Mouse (Mus musculus) embryonic facial prominence, embryonic 14.5 days (tissue): ENCODE measurements around the gene Dusp15. TPM values are rescaled to one million over a fixed set of nuclear protein-coding genes. Genes with fewer than 3 reads are reported as not detected.

Experiments
- ATAC-seq: fragments of 200-750 bp; cut with Nextera tagmentation; 2 replicates; pipeline ENCODE4 v1.8.0; 2017; ENCODE audit warnings: low read depth, moderate number of reproducible peaks, moderate TSS enrichment
- DNase-seq: peaks from one replicate; pipeline ENCODE4 v3.0.0-alpha.2; 2015; ENCODE audit warnings: low spot score
- H3K27ac ChIP-seq: fragments of 300-500 bp; sonication (generic); replicated peaks from 2 replicates; pipeline ENCODE4 v1.5.1; 2014; ENCODE audit warnings: low read depth, mild to moderate bottlenecking, low read length, moderate library complexity
- H3K27me3 ChIP-seq: fragments of 300-500 bp; sonication (generic); replicated peaks from 2 replicates; pipeline ENCODE4 v1.6.1; 2014; ENCODE audit warnings: low read length; ENCODE audit not compliant: control insufficient read depth, insufficient read depth
- H3K36me3 ChIP-seq: fragments of 300-500 bp; sonication (generic); 2 replicates; pipeline ENCODE4 v1.6.1; 2014; ENCODE audit warnings: low read length, mixed read lengths; ENCODE audit not compliant: control insufficient read depth, insufficient read depth
- H3K4me1 ChIP-seq: fragments of 300-500 bp; sonication (generic); 2 replicates; pipeline ENCODE4 v1.6.1; 2014; ENCODE audit warnings: antibody characterized with exemption, low read length; ENCODE audit not compliant: control insufficient read depth, insufficient read depth
- H3K4me2 ChIP-seq: fragments of 300-500 bp; sonication (generic); 2 replicates; pipeline ENCODE4 v1.6.1; 2014; ENCODE audit warnings: low read depth, mild to moderate bottlenecking, low read length, moderate library complexity, mixed read lengths
- H3K4me3 ChIP-seq: fragments of 300-500 bp; sonication (generic); 2 replicates; pipeline ENCODE4 v1.5.1; 2014; ENCODE audit warnings: low read depth, mild to moderate bottlenecking, low read length
- H3K9ac ChIP-seq: fragments of 300-500 bp; sonication (generic); 2 replicates; pipeline ENCODE4 v1.6.1; 2014; ENCODE audit warnings: low read depth, mild to moderate bottlenecking, low read length, moderate library complexity, mixed read lengths
- H3K9me3 ChIP-seq: fragments of 300-500 bp; sonication (generic); 2 replicates; pipeline ENCODE4 v1.6.1; 2016; ENCODE audit warnings: low read length; ENCODE audit not compliant: control insufficient read depth
- WGBS: fragments of 180-500 bp; shearing (Covaris S2); extraction: QIAGEN DNeasy Blood & Tissue Kit; methylation state at CpG from one replicate; pipeline ENCODE4 v1.1.7; 2014; 5-methylcytosine and 5-hydroxymethylcytosine counted together
- polyA plus RNA-seq: library from polyadenylated mRNA; unstranded; fragments of >200 nt; fragmentation: Nextera tagmentation; extraction: Ambion mirVana; gene quantifications from 2 replicates; pipeline ENCODE4 v1.2.1, GENCODE M21; 2014

The Dusp15 gene
- polyA plus RNA-seq, 1 experiment from 2014 or later: 1.4 TPM

DNA sequence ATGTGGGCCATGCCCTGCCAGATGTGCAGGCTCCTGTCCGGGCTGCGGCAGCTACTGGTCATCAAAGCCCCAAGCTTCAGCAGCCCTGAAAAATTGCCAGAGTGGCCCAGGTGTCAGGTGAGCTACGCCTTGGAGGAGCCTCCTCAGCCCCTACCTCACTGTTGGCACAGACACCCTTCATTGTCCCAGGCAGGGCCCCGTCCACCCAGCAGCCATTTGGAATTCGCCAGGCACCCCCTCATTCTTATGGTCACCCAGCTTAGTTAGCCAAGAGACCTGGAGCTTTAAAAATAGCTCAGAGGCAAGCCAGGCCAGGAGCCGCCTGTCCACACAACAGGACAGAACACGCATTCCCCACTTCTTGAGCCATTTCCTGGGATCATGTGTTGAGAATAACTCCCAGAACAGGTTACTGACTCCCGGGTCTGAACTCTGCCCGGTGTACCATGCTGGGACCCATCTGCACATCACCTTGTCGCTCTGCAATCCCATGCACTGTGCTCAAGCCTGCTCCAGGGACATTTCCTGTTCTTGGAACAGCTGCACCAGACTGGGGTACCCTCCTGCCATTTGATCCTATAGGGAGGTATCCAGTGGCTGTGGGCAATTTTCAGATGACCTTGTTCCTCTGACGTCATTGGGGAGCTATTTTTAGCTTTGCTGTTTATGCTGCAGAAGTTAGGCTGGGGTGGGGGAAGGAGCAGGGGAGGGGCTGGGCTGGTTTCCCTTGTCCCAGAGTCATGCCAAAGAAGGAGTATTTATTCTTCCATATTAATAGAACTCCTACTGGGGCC lies 46.3 kb downstream of the Dusp15 start:
- peak; percentile 76 for DNase-seq
- H3K4me1 ChIP-seq: peaks cover 14% of the 10 kb centered on the region; the same call in 1 of the 2 replicates
- no peak overlapping the region for H3K4me3 ChIP-seq
- H3K27me3 ChIP-seq: no peaks in the 10 kb centered on the region
- H3K9ac ChIP-seq: no peak overlapping the region
- 23% methylated on average over 9 of the region's 11 CpGs for WGBS
- peak; percentile 64 for ATAC-seq
- no peaks in the 10 kb centered on the region for H3K9me3 ChIP-seq
- no peak overlapping the region for H3K27ac ChIP-seq
- H3K36me3 ChIP-seq: no peaks in the 10 kb centered on the region
- H3K4me2 ChIP-seq: no peak overlapping the region

DNA sequence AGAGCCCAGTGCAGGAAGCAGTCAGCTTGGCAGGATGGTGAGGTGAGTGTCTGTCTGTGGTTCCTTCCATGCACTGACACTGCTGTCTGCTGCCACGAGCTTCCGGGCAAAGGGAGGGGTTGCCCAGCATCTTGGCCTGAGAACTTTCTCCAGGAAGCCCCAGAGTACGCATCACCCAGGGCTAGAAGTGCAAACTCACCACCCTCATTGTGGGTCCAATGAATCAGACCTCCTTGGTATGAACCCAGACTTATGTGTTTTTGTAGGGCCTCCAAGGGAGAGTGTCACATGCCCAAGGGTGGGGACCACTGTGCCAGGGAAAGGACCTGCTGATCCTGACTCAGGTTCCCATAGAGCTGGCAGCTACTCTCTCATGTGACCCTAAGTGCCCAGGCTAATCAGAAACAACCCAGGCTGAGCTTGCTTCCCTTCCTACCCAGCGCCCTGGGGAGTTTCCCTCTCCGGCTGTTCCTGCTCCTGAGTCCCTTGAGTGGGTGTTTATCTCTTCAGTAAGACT lies 47.3 kb downstream of the Dusp15 start:
- Histone ChIP-seq H3K9ac (no peak overlapping the region), H3K4me2 (no peak overlapping the region), H3K27me3 (no peaks in the 10 kb centered on the region), H3K9me3 (no peaks in the 10 kb centered on the region), H3K27ac (no peak overlapping the region), H3K36me3 (no peaks in the 10 kb centered on the region), H3K4me1 (peaks cover 14% of the 10 kb centered on the region; the same call in 1 of the 2 replicates), H3K4me3 (no peak overlapping the region)
- ATAC-seq (no peak), DNase-seq (no peak)
- 73% methylated on average over 5 of the region's 5 CpGs for WGBS

DNA sequence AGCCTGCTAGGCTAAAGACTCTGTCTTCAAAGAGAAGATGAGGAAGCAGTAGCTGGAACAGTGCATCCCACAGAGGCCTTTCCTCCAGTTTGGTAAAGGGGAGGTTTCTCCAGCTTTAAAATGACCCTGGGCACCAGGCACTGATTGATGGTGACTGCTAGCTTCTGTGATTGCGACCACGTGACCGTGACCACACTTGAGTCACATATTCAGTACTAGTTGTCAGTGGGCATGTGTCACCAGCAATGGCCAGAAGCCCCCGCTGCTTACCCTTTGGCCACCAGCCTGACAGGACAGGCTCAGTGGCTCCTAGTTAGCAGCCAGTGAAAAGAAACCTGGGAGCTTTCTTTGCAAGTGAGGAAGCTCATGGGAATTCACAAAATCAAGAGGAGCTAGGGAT lies 47.9 kb downstream of the Dusp15 start:
- no peak overlapping the region for H3K9ac ChIP-seq
- ATAC-seq: no peak
- no peak for DNase-seq
- no peak overlapping the region for H3K4me3 ChIP-seq
- WGBS: 81% methylated on average over 4 of the region's 4 CpGs
- H3K27me3 ChIP-seq: no peaks in the 10 kb centered on the region
- no peaks in the 10 kb centered on the region for H3K9me3 ChIP-seq
- no peak overlapping the region for H3K27ac ChIP-seq
- H3K36me3 ChIP-seq: no peaks in the 10 kb centered on the region
- H3K4me2 ChIP-seq: no peak overlapping the region
- H3K4me1 ChIP-seq: peaks cover 14% of the 10 kb centered on the region; the same call in 1 of the 2 replicates

DNA sequence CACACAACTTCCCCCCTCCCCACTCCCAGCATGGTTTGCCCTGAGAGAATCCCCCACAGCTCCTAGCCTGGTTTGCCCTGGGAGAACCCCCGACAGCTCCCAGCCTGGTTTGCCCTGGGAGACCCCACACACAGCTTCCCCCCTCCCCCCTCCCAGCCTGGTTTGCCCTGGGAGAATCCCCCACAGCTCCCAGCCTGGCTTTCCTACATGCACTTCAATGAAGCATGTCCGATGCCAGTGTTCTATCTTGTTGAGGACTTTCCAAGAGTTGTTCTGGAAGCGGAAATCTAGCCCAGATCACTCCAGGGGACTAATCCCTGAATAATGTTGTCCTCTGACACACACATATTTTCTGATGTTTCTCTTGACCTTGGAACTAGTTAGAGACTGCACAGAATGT lies 48.8 kb downstream of the Dusp15 start:
- no peak for ATAC-seq

DNA sequence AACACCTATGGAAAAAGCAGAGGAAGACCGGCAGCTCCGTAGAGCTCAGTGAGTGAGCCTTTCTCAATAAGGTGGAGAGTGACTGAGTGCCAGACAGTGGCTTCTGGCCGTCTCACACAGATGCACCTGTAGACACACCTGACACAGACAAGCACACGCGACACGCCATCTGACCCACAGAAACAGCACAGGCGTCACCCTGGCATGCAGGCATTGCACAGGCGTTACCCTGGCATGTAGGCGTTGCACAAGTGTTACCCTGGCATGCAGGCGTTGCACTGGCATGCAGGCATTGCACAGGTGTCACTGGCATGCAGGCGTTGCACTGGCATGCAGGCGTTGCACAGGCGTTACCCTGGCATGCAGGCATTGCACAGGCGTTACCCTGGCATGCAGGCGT lies 50.2 kb downstream of the Dusp15 start:
- 91% methylated on average over 14 of the region's 15 CpGs for WGBS
- Histone ChIP-seq H3K9me3 (no peaks in the 10 kb centered on the region), H3K9ac (no peak overlapping the region), H3K27ac (no peak overlapping the region), H3K4me2 (no peak overlapping the region), H3K4me3 (no peak overlapping the region), H3K27me3 (no peaks in the 10 kb centered on the region), H3K4me1 (peaks cover 9% of the 10 kb centered on the region; the same call in 1 of the 2 replicates), H3K36me3 (no peaks in the 10 kb centered on the region)
- DNase-seq (no peak), ATAC-seq (no peak)

More for the DNA sequence above, 48.8 kb downstream of the Dusp15 start:
- H3K27ac ChIP-seq: no peak overlapping the region
- no peaks in the 10 kb centered on the region for H3K9me3 ChIP-seq
- H3K36me3 ChIP-seq: no peaks in the 10 kb centered on the region
- H3K4me3 ChIP-seq: no peak overlapping the region
- no peak overlapping the region for H3K9ac ChIP-seq
- WGBS: 18% methylated on average over 3 of the region's 3 CpGs
- no peak overlapping the region for H3K4me2 ChIP-seq
- no peak for DNase-seq
- peaks cover 14% of the 10 kb centered on the region; the same call in 1 of the 2 replicates for H3K4me1 ChIP-seq
- no peaks in the 10 kb centered on the region for H3K27me3 ChIP-seq

DNA sequence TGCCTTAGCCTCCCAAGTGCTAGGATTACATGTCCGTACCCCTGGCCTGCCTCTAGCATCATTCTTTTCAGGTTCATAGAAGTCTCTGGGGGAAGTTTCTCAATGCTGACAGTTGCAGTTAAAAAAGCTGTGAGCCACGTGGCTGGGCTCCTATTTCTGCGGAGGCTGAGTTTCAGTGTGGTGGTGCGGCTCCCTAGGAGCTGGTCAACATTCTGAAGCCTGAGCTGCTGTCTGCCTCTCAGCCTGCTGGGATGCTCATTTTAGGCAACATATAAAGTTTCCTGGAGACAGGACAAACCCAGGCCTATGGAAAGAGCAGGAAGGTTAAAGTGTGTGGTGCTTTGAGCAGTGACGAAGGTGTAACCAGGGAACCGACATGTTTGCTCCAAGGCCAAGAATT lies 52.5 kb downstream of the Dusp15 start:
- Histone ChIP-seq H3K27ac (no peak overlapping the region), H3K9me3 (no peaks in the 10 kb centered on the region), H3K4me1 (0 out of 2 replicates have a peak, but pooled peaks cover 4% of the 10 kb centered on the region), H3K4me2 (no peak overlapping the region), H3K36me3 (peaks cover 19% of the 10 kb centered on the region), H3K4me3 (no peak overlapping the region), H3K9ac (no peak overlapping the region), H3K27me3 (no peaks in the 10 kb centered on the region)
- ATAC-seq (no peak), DNase-seq (no peak)
- WGBS: 57% methylated on average over 6 of the region's 6 CpGs

DNA sequence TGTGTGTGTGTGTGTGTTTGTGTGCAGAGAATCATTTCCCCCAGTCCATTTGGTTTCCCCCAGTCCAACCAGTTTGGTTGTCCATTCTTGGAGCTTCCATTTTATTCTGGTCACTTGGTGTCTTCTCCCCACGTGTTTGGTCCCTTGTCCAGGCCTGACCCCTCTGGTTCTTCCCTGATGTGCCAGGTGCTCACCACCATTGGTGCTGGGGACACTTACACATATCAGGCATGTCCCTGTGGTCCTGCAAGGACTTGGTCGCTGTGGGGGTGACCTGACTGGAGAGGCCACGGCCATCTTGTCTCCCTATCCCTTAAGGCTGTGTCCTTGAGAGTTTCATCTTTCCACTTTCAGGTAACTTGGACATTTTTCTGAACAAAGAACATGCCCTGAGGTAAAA lies 54.6 kb downstream of the Dusp15 start:
- DNase-seq (no peak), ATAC-seq (no peak)
- Histone ChIP-seq H3K9me3 (no peaks in the 10 kb centered on the region), H3K4me3 (no peak overlapping the region), H3K27me3 (no peaks in the 10 kb centered on the region), H3K4me2 (no peak overlapping the region), H3K36me3 (peaks cover 39% of the 10 kb centered on the region), H3K9ac (no peak overlapping the region), H3K27ac (no peak overlapping the region), H3K4me1 (0 out of 2 replicates have a peak, but pooled peaks cover under 1% of the 10 kb centered on the region)
- 76% methylated on average over 3 of the region's 3 CpGs for WGBS

DNA sequence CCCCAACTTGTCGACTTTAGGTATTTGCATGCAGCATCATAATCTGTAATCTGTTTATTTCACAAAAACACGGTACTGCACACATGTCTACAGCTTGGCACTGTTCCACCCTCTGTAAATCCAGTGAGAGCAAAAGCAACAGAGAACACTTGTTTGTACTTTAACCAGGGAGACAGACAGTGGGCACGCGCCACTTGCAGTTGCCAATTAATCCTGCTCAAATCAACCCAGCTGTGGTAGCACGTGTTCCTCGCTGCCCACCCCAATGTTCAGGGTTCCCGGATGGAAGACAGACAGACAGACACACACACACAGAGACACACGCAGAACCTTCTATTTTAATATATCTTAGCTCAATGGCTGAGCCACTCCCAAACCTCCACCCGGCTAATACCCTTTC lies 55.7 kb downstream of the Dusp15 start:
- H3K4me1 ChIP-seq: no peaks in the 10 kb centered on the region
- H3K36me3 ChIP-seq: peaks cover 50% of the 10 kb centered on the region
- H3K4me3 ChIP-seq: no peak overlapping the region
- ATAC-seq (no peak), DNase-seq (no peak)
- H3K27me3 ChIP-seq: no peaks in the 10 kb centered on the region
- no peak overlapping the region for H3K27ac ChIP-seq
- H3K9me3 ChIP-seq: no peaks in the 10 kb centered on the region
- 89% methylated on average over 9 of the region's 9 CpGs for WGBS
- no peak overlapping the region for H3K9ac ChIP-seq
- H3K4me2 ChIP-seq: no peak overlapping the region
